Mouse (Mus musculus) ES-E14 (cell line): ENCODE measurements around the gene Zdhhc24.

Experiments
- MAFK ChIP-seq: IDR thresholded peaks from 2 replicates; pipeline ENCODE4 v1.6.1; 2014; ENCODE audit warnings: mild to moderate bottlenecking, low read depth, low read length, inconsistent platforms; ENCODE audit not compliant: insufficient read depth
- ZNF384 ChIP-seq: IDR thresholded peaks from 2 replicates; pipeline ENCODE4 v1.6.1; 2012; ENCODE audit warnings: low read depth, low read length, inconsistent platforms

DNA sequence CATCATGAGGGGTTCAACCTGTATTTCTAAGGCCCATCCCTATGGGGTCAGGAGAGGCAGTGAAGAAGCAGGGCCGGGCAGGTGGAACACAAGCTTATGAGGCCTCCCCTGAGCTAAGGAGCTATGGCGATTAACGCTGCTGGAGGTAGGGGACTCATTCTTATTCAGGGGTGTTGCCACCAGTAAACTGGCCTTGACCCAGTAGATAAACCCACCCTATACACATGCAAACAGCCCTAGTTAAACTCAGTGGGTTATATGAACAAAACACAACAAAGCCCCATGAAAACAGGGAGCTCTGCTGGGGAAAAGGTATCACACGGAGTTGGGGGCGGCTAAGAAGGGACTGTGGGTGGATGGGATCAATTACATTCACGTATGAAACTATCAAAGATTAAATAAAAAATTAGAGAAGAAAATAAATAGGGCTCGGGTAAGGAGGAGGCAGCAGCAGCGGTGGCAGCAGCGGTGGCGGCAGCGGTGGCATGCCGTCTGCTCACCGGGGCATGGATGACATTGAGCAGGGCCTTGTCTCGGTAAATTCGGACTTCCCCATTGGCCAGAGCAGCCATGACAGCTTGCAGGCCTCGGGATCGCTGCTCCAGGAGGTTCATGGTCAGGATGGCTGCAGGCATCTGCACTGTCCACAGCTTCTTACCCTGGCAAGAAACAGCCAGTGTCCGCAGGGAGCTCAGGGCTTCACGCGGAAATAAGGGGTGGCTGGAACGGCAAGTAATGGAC is 18.5 kb downstream of the Zdhhc24 start:
- TF ChIP-seq MAFK (no peak), ZNF384 (no peak)
